Mouse (Mus musculus) G1E (cell line): ENCODE data around the gene Lrrc49.

ENCODE experiments used
- CTCF ChIP-seq: IDR thresholded peaks from 2 replicates; pipeline ENCODE4 v1.5.1; 2012; ENCODE audit warnings: low read depth, low read length, inconsistent platforms, mixed read lengths
- GATA1 ChIP-seq: IDR thresholded peaks from 2 replicates; pipeline ENCODE4 v1.6.1; 2012; ENCODE audit warnings: borderline replicate concordance, low read length, inconsistent platforms, mixed read lengths

- no peak for TF ChIP-seq CTCF
- TF ChIP-seq GATA1 = no peak
Measured at GRCm38 (mm10) chr9:60563809-60564208, 124.1 kb downstream of the Lrrc49 start.
